ENCODE assay signal across 19 mouse cellular contexts in genomic region chr15:8429502-8429901, GRCm38 (mm10). TPM values are rescaled to one million over a fixed set of nuclear protein-coding genes. Genes with fewer than 3 reads are reported as not detected.
DNase-seq lines count a peak whose midpoint lies in the region; ATAC-seq and TF ChIP-seq lines count a peak whose summit lies in the region.
"Had no signal": no experiment of that assay in that cellular context is flagged by ENCODE, and none has a peak within 500 bp of the region (broad histone marks: within the 10 kb centered on the region; RNA-seq: fewer than 3 reads in every experiment).

No protein-coding gene starts in this region.

- ATAC-seq in lung, postnatal 0 days = peak; percentile 87
- ATAC-seq in liver, postnatal 0 days = peak; percentile 78
- ATAC-seq: activated CD4-positive, CD25-positive, alpha-beta regulatory T cell, adult 4 months; forebrain, embryonic 13.5 days had no signal

- no peak; the same call in 1 of the 2 replicates for TF ChIP-seq EP300 in lung, postnatal 0 days (IDR thresholded peaks at IDR 0.05)
- 0 out of 2 replicates have a peak, but pooled peaks have one; percentile 10 for TF ChIP-seq EP300 in liver, postnatal 0 days (IDR thresholded peaks at IDR 0.05; ENCODE audit: low read depth)

- H3K4me2 ChIP-seq in lung, postnatal 0 days (replicated peaks; ENCODE audit: low read depth, low read length) = no peak overlapping the region
- H3K4me2 ChIP-seq in liver, postnatal 0 days (ENCODE audit: low read depth, low read length) = no peak overlapping the region
- H3K4me2 ChIP-seq: embryonic facial prominence, embryonic 13.5 days; forebrain, embryonic 13.5 days; hindbrain, embryonic 13.5 days; midbrain, embryonic 12.5 days had no signal

- H3K27ac ChIP-seq in lung, postnatal 0 days (ENCODE audit: low read length) = no peak overlapping the region
- no peak overlapping the region for H3K27ac ChIP-seq in liver, postnatal 0 days (ENCODE audit: low read depth)
- H3K27ac ChIP-seq: embryonic facial prominence, embryonic 13.5 days; forebrain, embryonic 13.5 days; gastrocnemius, adult 2 months; hindbrain, embryonic 13.5 days; liver, embryonic 14.5 days; midbrain, embryonic 12.5 days had no signal

- no peaks in the 10 kb centered on the region for H3K27me3 ChIP-seq in lung, postnatal 0 days (replicated peaks; ENCODE audit: insufficient read depth, low read length)
- H3K27me3 ChIP-seq in liver, postnatal 0 days (ENCODE audit: insufficient read depth, low read length) = no peaks in the 10 kb centered on the region
- H3K27me3 ChIP-seq: embryonic facial prominence, embryonic 13.5 days; forebrain, embryonic 13.5 days; hindbrain, embryonic 13.5 days; midbrain, embryonic 12.5 days had no signal

- DNase-seq in kidney, postnatal 14 days = peak; percentile 23
- no peak for DNase-seq in kidney, adult 18-20 months
- DNase-seq in lung, postnatal 0 days (ENCODE audit: low spot score) = peak; percentile 75
- DNase-seq in lung, postnatal 14 days = no peak
- DNase-seq in liver, postnatal 0 days = no peak
- DNase-seq in adipocyte (ENCODE audit: low spot score) = no peak
- DNase-seq in adrenal gland, postnatal 36 days = no peak
- DNase-seq: adrenal gland, postnatal 10 days; cerebellum, adult 2 months; cerebellum, postnatal 25 days; gastrocnemius, adult 2 months; layer of hippocampus, postnatal 36 days had no signal

- no peaks in the 10 kb centered on the region for H3K36me3 ChIP-seq in lung, postnatal 0 days (ENCODE audit: insufficient read depth, low read length)
- no peaks in the 10 kb centered on the region for H3K36me3 ChIP-seq in liver, postnatal 0 days (replicated peaks; ENCODE audit: insufficient read depth, low read length)
- H3K36me3 ChIP-seq: embryonic facial prominence, embryonic 13.5 days; hindbrain, embryonic 13.5 days; midbrain, embryonic 12.5 days had no signal

- WGBS in lung, postnatal 0 days = 41% methylated on average over 5 of the region's 5 CpGs
- WGBS in liver, postnatal 0 days (ENCODE audit: insufficient replicate concordance) = 69% methylated on average over 5 of the region's 5 CpGs

- H3K4me1 ChIP-seq in lung, postnatal 0 days (ENCODE audit: insufficient read depth, low read depth, low read length) = no peaks in the 10 kb centered on the region
- peaks cover 9% of the 10 kb centered on the region for H3K4me1 ChIP-seq in liver, postnatal 0 days (ENCODE audit: insufficient read depth)
- H3K4me1 ChIP-seq: embryonic facial prominence, embryonic 13.5 days; forebrain, embryonic 13.5 days; hindbrain, embryonic 13.5 days; midbrain, embryonic 12.5 days had no signal

- H3K4me3 ChIP-seq in lung, postnatal 0 days (ENCODE audit: low read depth, low read length) = no peak overlapping the region
- no peak overlapping the region for H3K4me3 ChIP-seq in liver, postnatal 0 days (ENCODE audit: low read depth, low read length)
- H3K4me3 ChIP-seq: embryonic facial prominence, embryonic 13.5 days; erythroblast, embryonic 14.5 days; forebrain, embryonic 13.5 days; gastrocnemius, adult 2 months; hindbrain, embryonic 13.5 days; midbrain, embryonic 12.5 days had no signal

- no peak overlapping the region for H3K9ac ChIP-seq in lung, postnatal 0 days (replicated peaks; ENCODE audit: low read depth)
- no peak overlapping the region for H3K9ac ChIP-seq in liver, postnatal 0 days (replicated peaks)
- H3K9ac ChIP-seq: embryonic facial prominence, embryonic 13.5 days; forebrain, embryonic 13.5 days; hindbrain, embryonic 13.5 days; liver, embryonic 14.5 days; midbrain, embryonic 12.5 days had no signal

- TF ChIP-seq CTCF in lung, postnatal 0 days (IDR thresholded peaks at IDR 0.05) = no peak
- no peak for TF ChIP-seq CTCF in liver, postnatal 0 days (IDR thresholded peaks at IDR 0.05; ENCODE audit: low read depth)

- no peaks in the 10 kb centered on the region for H3K9me3 ChIP-seq in lung, postnatal 0 days (ENCODE audit: low read length)
- H3K9me3 ChIP-seq in liver, postnatal 0 days (ENCODE audit: low read length) = no peaks in the 10 kb centered on the region
- H3K9me3 ChIP-seq: embryonic facial prominence, embryonic 13.5 days; forebrain, embryonic 13.5 days; hindbrain, embryonic 13.5 days; midbrain, embryonic 12.5 days had no signal

RNA-seq across cellular contexts. Expression of gene Nipbl, which starts 14.8 kb away (rescaled TPM):
- polyA plus RNA-seq in lung, postnatal 0 days (2015; fragmentation: Nextera tagmentation; extraction: Ambion mirVana) = 15.1 and 17.6 TPM in 2 replicates
- 5.7 and 5.8 TPM in 2 replicates for polyA plus RNA-seq in liver, postnatal 0 days (2015; fragmentation: Nextera tagmentation; extraction: Ambion mirVana)
- total RNA-seq in adrenal gland, postnatal 36 days (2021) = 10 to 100 TPM; 48.9 to 50.5 TPM

Comparison
In these comparisons a context has a peak if more than half of its experiments do, and no peak if none do; other contexts are left out.
1. DNase-seq: peak in kidney, postnatal 14 days (single experiment) and lung, postnatal 0 days (single experiment); none in kidney, adult 18-20 months (single experiment), lung, postnatal 14 days (single experiment), liver, postnatal 0 days (single experiment), adipocyte (single experiment) and adrenal gland, postnatal 36 days (0 of 2).